In the genomic region with DNA sequence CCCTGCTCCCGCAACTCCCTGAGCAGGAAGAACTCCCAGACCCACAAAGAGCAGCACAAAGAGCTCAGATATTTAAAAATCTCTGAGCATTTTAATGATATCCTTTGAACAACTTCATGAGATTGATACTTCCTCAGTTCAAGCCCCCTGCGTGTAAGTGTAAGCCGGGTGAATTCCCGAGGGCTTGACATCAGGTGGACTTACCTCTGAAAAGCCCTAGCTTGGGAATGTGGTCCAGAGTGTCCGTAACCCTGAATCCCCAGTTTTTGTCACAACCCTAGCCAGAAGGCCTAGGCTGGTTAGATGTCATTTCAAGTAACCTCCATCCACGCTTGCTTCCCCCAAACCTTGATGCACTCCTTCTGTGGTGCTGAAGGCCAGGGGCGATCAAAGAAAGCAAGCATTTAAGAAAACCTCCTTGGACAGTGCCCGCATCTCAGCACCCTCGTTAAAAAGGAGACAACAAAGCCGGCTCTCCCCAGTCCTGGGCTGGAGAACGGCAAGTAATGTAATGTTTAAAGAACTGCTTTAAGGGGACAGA, we compare ENCODE assay signal across 8 mouse cellular contexts. TPM values are rescaled to one million over a fixed set of nuclear protein-coding genes. Genes with fewer than 3 reads are reported as not detected.
DNase-seq lines count a peak whose midpoint lies in the region; ATAC-seq and TF ChIP-seq lines count a peak whose summit lies in the region.

No protein-coding gene starts in this region.

- dilution Hi-C loops in CH12.LX (cut with MboI; ENCODE audit: extremely low pct_ligation_motif_present, extremely low pct_unique_long_range_greater_than_20kb, low sequenced_read_pairs): no loop called here

- H3K79me2 ChIP-seq in CH12.LX (replicated peaks; ENCODE audit: control insufficient read depth, extremely low read depth, insufficient read depth, poor library complexity, severe bottlenecking): peaks cover 21% of the 10 kb centered on the region

- peak; percentile 18 for DNase-seq in heart, adult 8-10 months (ENCODE audit: low spot score)
- DNase-seq in heart, postnatal 14 days: no peak
- DNase-seq in CH12.LX (ENCODE audit: extremely low read depth): no peak
- DNase-seq in liver, embryonic 13.5 days: no peak
- no peak for DNase-seq in ovary, postnatal 10 days (ENCODE audit: low spot score)
- no peak for DNase-seq in cerebellum, adult 11-12 months
- no peak for DNase-seq in spleen, postnatal 14 days (ENCODE audit: low spot score in 2 of 2)

- H3K9me3 ChIP-seq in CH12.LX (replicated peaks; ENCODE audit: low read length): no peaks in the 10 kb centered on the region
- no peaks in the 10 kb centered on the region for H3K9me3 ChIP-seq in forebrain, embryonic 16.5 days (ENCODE audit: control insufficient read depth, low read length)
- no peaks in the 10 kb centered on the region for H3K9me3 ChIP-seq in liver, embryonic 13.5 days (replicated peaks)

- H3K4me1 ChIP-seq in CH12.LX (ENCODE audit: control insufficient read depth in 1 of 2, insufficient read depth in 2 of 2): peaks cover 5 to 23% of the 10 kb centered on the region in 2 experiments
- H3K4me1 ChIP-seq in forebrain, embryonic 16.5 days (replicated peaks; ENCODE audit: control insufficient read depth, insufficient read depth, low read length): peaks cover 11% of the 10 kb centered on the region
- peaks cover 32% of the 10 kb centered on the region for H3K4me1 ChIP-seq in liver, embryonic 13.5 days (replicated peaks)

- H3K4me2 ChIP-seq in CH12.LX (ENCODE audit: insufficient read depth, low read depth, poor library complexity, severe bottlenecking): 0 out of 2 replicates have a peak overlapping the region, but pooled peaks have one; percentile 11
- peak overlapping the region; percentile 69 for H3K4me2 ChIP-seq in forebrain, embryonic 16.5 days (ENCODE audit: low read length)
- peak overlapping the region; percentile 93 for H3K4me2 ChIP-seq in liver, embryonic 13.5 days

- peak; percentile 32; the same call in 1 of the 2 replicates for TF ChIP-seq EP300 in CH12.LX (IDR thresholded peaks at IDR 0.05; ENCODE audit: low read length)

- intact Hi-C loops in heart, postnatal 14 days (cut with DNase I): loop anchor here (5.0 kb wide), 1 partner anchor 122 kb away; no protein-coding TSS in a partner anchor

- no peak for TF ChIP-seq RAD21 in CH12.LX (IDR thresholded peaks at IDR 0.05; ENCODE audit: low read depth, low read length)

- peak; percentile 2; the same call in 1 of the 2 replicates for ATAC-seq in forebrain, embryonic 16.5 days
- ATAC-seq in liver, embryonic 13.5 days (ENCODE audit: low read depth): no peak

- 33% methylated on average over 11 of the region's 11 CpGs for WGBS in forebrain, embryonic 16.5 days
- WGBS in liver, embryonic 13.5 days (ENCODE audit: insufficient replicate concordance): 56% methylated on average over 11 of the region's 11 CpGs

- H3K27me3 ChIP-seq in CH12.LX (replicated peaks): peaks cover 20% of the 10 kb centered on the region
- H3K27me3 ChIP-seq in forebrain, embryonic 16.5 days (replicated peaks; ENCODE audit: control insufficient read depth, insufficient read depth, low read length): no peaks in the 10 kb centered on the region
- H3K27me3 ChIP-seq in liver, embryonic 13.5 days: 0 out of 2 replicates have a peak, but pooled peaks cover 5% of the 10 kb centered on the region

- peak overlapping the region; percentile 15; the same call in 1 of the 2 replicates for H3K9ac ChIP-seq in CH12.LX (ENCODE audit: insufficient read depth, low read depth)
- peak overlapping the region; percentile 39 for H3K9ac ChIP-seq in forebrain, embryonic 16.5 days (replicated peaks; ENCODE audit: low read depth, low read length)
- 0 out of 2 replicates have a peak overlapping the region, but pooled peaks have one; percentile 33 for H3K9ac ChIP-seq in liver, embryonic 13.5 days

- peaks cover 5 to 20% of the 10 kb centered on the region in 2 experiments for H3K36me3 ChIP-seq in CH12.LX (replicated peaks in 1 of 2; ENCODE audit: control insufficient read depth in 1 of 2, insufficient read depth in 1 of 2, low read length in 1 of 2)
- no peaks in the 10 kb centered on the region for H3K36me3 ChIP-seq in forebrain, embryonic 16.5 days (ENCODE audit: control insufficient read depth, insufficient read depth)
- H3K36me3 ChIP-seq in liver, embryonic 13.5 days: no peaks in the 10 kb centered on the region

- H3K4me3 ChIP-seq in CH12.LX (replicated peaks in 1 of 3; ENCODE audit: low read depth in 2 of 3, low read length in 2 of 3, poor library complexity in 1 of 3): peak overlapping the region in 2 of 3 experiments; percentile 45 to 93
- peak overlapping the region; percentile 71 for H3K4me3 ChIP-seq in forebrain, embryonic 16.5 days (replicated peaks; ENCODE audit: low read length)
- H3K4me3 ChIP-seq in liver, embryonic 13.5 days (replicated peaks): peak overlapping the region; percentile 89

- no peak overlapping the region for H3K27ac ChIP-seq in CH12.LX (ENCODE audit: insufficient read depth, low read depth)
- H3K27ac ChIP-seq in forebrain, embryonic 16.5 days (ENCODE audit: low read length): peak overlapping the region; percentile 69
- H3K27ac ChIP-seq in liver, embryonic 13.5 days: no peak overlapping the region

- TF ChIP-seq POLR2A in CH12.LX (IDR thresholded peaks at IDR 0.05; ENCODE audit: low read depth, low read length): no peak

- in situ Hi-C loops in CH12.LX (cut with MboI; ENCODE audit: low pct_ligation_motif_present, low pct_unique_long_range_greater_than_20kb, low sequenced_read_pairs): no loop called here

- no peak for TF ChIP-seq CTCF in CH12.LX (conservative IDR thresholded peaks at IDR 0.05 in 1 of 2, IDR thresholded peaks at IDR 0.05 in 1 of 2; ENCODE audit: low read depth in 2 of 2, low read length in 2 of 2)

TF ChIP-seq in CH12.LX, 34 proteins besides CTCF, POLR2A, EP300 and RAD21:
- TF ChIP-seq E2F4 (IDR thresholded peaks at IDR 0.05; ENCODE audit: insufficient replicate concordance, low read depth, low read length) (no peak), KAT2A (IDR thresholded peaks at IDR 0.05; ENCODE audit: insufficient replicate concordance, low read length) (0 out of 2 replicates have a peak, but pooled peaks have one; percentile 4), TBP (conservative IDR thresholded peaks at IDR 0.05; ENCODE audit: low read depth, low read length) (no peak; the same call in 1 of the 2 replicates), ZNF384 (IDR thresholded peaks at IDR 0.05; ENCODE audit: low read depth, low read length) (no peak), CHD2 (IDR thresholded peaks at IDR 0.05; ENCODE audit: low read length) (no peak), UBTF (IDR thresholded peaks at IDR 0.05; ENCODE audit: low read depth, low read length) (no peak), USF2 (conservative IDR thresholded peaks at IDR 0.05; ENCODE audit: low read depth, low read length) (no peak), MYC (IDR thresholded peaks at IDR 0.05; ENCODE audit: low read depth, low read length) (no peak)

RNA-seq across cellular contexts. Expression of a gene that starts 0.6 kb away (rescaled TPM):
- total RNA-seq in heart, adult 8-10 months (2022): 1 to 10 TPM; 5.7 to 9.1 (median 7.4) TPM
- 1 to 10 TPM; 5.9 to 8.9 TPM for total RNA-seq in heart, postnatal 14 days (2021)
- total RNA-seq in CH12.LX (2012; rRNA removed): 29.4 and 41.1 TPM in 2 replicates
- total RNA-seq in CH12.LX (2014; rRNA removed): 21.1 and 23.9 TPM in 2 replicates
- polyA plus RNA-seq in CH12.LX (2012; ENCODE audit: insufficient read length, low read depth): 26.5 and 34.5 TPM in 2 replicates
- 9.7 and 11.7 TPM in 2 replicates for polyA plus RNA-seq in forebrain, embryonic 16.5 days (2015; fragmentation: Nextera tagmentation; extraction: Ambion mirVana)
- polyA plus RNA-seq in liver, embryonic 13.5 days (2015; fragmentation: Nextera tagmentation; extraction: Ambion mirVana): 4.7 and 7.5 TPM in 2 replicates

RNA-seq across cellular contexts. Expression of a gene that starts 15.7 kb away (rescaled TPM):
- 1 to 10 TPM; 1.6 TPM for total RNA-seq in heart, adult 8-10 months (2022)
- 1 to 10 TPM; 2.3 to 2.7 TPM for total RNA-seq in heart, postnatal 14 days (2021)
- total RNA-seq in CH12.LX (2012; rRNA removed) (not detected in 2 replicates), CH12.LX (2014; rRNA removed) (not detected in 2 replicates)
- polyA plus RNA-seq in CH12.LX (2012; ENCODE audit: insufficient read length, low read depth): not detected in 2 replicates
- 5.9 and 7.2 TPM in 2 replicates for polyA plus RNA-seq in forebrain, embryonic 16.5 days (2015; fragmentation: Nextera tagmentation; extraction: Ambion mirVana)
- polyA plus RNA-seq in liver, embryonic 13.5 days (2015; fragmentation: Nextera tagmentation; extraction: Ambion mirVana): 0.25 and 0.31 TPM in 2 replicates

Comparison
In these comparisons a context has a peak if more than half of its experiments do, and no peak if none do; other contexts are left out.
1. H3K4me2 ChIP-seq: peak in every context shown above with its lines; median percentile 93 in liver, embryonic 13.5 days; 69 in forebrain, embryonic 16.5 days; 11 in CH12.LX.